Mouse (Mus musculus) left cerebral cortex, adult 18-20 months (tissue): ENCODE data around the gene Sesn3. TPM values are rescaled to one million over a fixed set of nuclear protein-coding genes. Genes with fewer than 3 reads are reported as not detected.
"Not testable (repeated sequence)": the region's sequence is repeated elsewhere in the genome, so short reads cannot be mapped to it uniquely, and the experiment has no call there.

Experiments
- DNase-seq, 2 experiments: peaks; one replicate each; pipeline ENCODE4 v3.0.0; 2021 to 2022; ENCODE audit warnings: low spot score in 2 of 2, mixed read lengths in 1 of 2
- long read RNA-seq, 2 experiments: library from polyadenylated mRNA; stranded (forward); transcript quantifications; one replicate each; pipeline ENCODE4 v2.0.0; 2021
- total RNA-seq, 2 experiments: library from RNA; stranded (reverse); gene quantifications; 2 replicates each; pipeline ENCODE4 v1.2.3; 2021

The Sesn3 gene
- total RNA-seq: 100 to 1,000 TPM; 109 to 141 TPM
- long read RNA-seq, experiment 1, full-length matches to known transcripts: 16 of 29 reads
- long read RNA-seq, experiment 1, partial matches to known transcripts: 1 of 29 reads
- long read RNA-seq, experiment 1, other reads (novel, unspliced or antisense): 12 of 29 reads
- long read RNA-seq, experiment 2, full-length matches to known transcripts: 10 of 24 reads
- long read RNA-seq, experiment 2, partial matches to known transcripts: 0 of 24 reads
- long read RNA-seq, experiment 2, other reads (novel, unspliced or antisense): 14 of 24 reads

DNA sequence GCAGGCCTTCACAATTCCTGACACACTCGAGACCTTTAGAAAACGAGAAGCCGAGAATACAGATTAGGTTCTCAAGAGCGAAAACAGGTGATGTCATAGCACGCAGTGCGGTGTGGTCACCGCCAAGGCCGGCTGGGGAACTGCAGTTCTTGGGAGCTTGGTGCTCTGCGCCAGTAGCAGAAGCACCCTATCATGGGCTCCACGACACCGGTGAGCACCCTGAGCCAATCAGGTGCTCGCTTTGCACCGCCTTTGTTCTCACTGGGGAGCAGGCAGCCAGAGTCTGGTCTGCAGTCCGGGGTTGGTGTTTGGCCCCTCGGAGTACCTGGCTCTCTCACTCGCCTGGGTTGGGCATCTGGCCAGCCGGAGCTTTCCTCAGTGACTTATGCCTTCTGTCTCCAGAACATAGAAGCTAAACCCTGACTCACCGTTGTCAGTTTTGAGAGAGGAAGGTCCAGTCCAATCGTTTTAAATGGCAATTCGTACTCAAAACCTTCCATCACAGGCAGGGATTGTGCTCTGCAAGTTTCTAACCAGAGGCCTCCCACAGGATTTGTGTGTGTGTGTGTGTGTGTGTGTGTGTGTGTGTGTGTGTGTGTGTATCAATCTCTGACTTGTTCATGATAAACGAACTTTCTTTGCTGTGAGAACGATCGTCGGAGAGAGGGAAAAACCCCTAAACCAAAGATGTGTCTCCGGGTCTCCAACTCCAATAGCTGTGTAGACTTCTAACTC lies at the start of gene Sesn3:
Sesn3 (plus strand) TSS at position 82 of the 735 bp plus-strand sequence.
- DNase-seq: peak; percentile 62 to 68

DNA sequence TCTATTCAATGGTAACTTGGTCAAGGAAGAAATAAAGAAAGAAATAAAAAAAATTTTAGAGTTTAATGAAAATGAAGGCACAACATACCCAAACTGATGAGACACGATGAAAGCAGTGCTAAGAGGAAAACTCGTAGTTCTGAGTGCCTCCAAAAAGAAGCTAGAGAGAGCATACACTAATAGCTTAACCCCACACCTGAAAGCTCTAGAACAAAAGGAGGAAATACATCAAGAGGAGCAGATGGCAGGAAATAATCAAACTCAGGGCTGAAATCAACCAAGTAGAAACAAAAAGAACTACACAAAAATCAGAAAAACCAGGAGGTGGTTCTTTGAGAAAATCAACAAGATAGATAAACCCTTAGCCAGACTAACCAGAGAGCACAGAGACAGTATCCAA lies 47.8 kb upstream of the Sesn3 start:
- not testable (repeated sequence) for DNase-seq

DNA sequence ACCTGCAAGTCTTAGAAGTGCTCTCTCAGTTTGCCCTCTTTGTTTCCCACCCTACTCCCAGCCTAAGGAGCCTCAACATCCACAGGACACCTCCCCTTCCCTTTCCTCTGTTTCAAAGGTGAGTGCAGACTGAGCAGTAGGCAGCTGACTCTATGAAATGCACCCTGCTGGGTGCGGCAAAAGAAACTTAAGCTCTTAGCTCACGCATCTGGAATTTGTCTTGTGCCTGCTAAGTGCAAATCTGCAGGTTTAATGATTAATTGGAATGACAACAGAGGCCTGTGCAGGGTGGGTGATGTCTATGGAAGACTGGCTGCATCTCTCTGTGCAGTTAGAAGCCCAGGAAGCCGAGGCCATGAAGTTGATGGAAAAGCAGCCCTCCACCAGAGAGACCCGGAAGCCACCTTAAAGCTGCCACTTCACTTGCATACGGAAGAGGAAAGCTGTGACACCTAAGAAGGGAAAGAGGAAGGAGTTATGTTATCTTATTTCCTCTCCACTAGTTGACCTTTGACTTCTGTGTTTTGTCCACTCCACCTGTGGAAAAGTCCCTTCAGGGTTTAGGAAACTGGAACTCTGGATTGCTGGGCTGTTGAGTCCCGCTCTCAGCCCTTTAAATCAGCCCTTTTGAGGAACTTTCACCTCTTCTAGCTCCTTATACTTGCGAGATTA lies 41.0 kb upstream of the Sesn3 start:
- no peak for DNase-seq

DNA sequence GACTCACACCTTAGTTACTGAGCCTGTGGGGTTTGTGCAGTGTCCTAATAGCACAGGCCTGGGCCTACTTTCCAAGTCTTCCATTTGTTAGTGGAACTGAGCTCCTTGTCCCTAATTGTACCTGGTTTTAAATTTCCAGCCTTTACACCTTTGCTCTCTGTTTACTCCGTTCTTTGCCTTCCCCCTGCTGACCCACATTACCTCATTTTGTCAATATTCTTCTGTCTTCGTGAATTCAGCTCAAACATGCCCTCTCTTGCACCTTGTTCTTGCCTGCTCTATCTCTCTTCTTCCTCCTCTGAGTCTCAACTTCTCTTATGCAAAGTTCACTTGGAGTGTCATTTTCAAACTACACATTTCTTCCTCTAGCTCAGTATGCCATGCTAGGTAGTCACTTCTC lies 39.6 kb upstream of the Sesn3 start:
- DNase-seq: no peak

DNA sequence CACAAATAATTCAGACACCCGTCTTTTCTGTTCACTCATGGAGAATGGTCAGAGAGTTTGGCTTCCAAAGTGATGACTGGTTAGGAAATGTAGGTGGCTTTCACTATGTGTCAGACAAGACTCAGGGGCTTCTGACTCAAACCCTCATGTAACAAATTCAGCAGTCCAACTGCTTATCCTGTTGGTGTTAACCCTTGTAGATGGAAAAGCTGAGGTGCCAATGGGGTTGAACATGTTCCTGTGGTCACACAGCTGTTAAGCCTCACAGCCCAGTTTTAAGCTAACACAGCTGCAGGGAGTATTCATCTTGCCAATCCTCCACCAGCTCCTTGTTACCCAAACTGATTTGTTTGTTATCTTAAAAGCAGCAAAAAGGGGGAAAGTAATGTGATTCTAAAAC lies 33.9 kb upstream of the Sesn3 start:
- DNase-seq: not testable (repeated sequence)

DNA sequence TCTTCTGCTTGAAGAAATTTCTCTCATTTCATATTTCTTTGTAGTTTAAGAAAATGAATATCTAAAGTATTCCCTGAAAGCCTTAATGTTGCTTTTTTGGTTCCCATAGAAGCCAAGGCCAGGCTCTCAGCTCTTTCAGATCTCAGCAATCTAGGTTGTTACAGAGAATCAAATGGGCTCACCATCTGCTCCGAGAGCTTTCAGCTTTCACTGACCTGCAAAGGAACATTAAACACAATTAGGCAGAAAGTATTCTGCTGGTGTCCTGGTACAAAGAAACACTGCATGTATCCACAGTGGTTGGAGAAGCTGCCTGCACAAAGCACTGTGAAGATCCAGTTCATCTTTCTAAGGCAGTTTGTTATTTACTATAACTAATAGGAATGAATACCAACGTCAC lies 32.6 kb upstream of the Sesn3 start:
- DNase-seq: no peak

DNA sequence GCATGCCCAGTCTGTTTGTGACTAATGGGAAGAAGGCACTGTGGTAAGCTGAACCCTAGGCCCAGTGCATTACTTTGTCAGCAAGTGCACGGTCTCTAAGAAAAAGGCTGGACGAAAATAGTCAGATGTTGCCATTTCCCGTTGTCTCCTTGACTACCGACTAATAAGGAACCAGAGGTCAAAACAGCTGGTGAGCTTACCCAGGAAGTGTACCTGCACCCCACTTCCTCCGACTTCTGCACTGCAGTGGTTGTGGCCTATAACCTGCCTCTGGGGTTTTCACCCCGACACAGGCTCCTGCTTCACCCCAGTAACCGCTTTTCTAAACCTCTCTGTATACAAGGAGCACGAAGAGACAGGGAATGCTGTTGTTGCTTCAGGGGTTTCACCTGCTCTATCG lies 30.3 kb upstream of the Sesn3 start:
- no peak for DNase-seq

DNA sequence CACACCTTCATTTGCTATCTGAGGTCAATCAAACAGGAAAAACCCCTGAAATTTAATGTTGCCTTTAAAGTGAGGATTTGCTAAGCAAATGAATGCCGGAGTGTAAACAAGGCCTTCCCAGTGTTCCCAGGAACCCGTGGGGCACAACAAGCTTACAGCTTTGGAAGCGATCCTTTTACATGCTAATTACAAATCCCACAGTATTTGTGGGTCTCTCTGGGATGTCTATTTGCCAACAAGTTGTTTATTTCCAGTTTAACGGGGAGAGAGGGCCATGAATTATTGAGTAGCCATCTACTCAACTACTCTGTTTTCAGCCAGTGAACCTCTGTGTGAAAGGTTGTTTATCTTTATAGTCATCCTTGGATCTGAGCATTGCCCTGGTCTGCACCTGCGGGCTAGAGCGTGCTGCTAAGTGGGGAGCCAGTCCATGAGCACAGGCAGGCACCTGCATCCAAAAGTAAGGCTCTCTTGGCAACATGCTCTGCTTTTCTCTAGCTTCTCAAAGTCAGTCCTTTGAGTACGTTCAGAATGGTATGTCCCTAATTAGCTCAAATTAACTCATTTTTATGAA lies 29.8 kb upstream of the Sesn3 start:
- DNase-seq: no peak

DNA sequence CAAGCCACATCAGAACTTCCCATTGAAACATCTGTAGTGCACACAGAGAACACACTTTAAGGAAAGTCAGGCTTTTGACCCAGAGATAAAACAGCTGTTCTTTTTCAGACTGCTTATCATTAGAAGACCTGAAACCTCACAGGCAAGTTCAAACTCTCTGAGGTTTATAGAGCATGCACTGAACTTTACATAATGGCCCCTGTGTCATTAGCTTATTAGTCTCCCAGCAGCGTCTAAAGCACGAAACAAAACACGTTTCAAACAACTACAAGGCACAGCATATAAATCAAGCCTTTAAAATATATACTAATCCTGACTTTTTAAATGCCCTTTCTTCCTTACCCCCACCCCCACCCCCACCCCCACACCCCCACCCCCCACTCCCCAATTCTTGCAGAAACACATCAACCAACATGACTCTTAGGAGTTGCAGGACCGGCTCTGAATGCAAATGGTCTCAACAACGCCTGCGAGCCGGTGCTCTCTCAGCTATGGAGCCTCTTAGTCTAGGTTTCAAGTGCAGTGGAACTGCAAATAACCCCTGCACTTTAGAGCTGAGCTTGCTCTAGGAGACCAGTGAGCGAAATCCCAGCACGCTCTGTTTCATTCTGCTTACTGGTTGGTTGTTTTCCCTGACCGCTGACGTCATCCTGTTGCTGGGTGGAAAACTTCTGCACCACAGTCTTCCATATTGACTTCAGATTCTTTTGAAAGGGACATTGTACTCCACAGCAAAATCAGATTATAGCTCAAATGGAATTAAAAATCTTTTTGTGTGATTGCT lies 28.7 kb upstream of the Sesn3 start:
- no peak for DNase-seq

DNA sequence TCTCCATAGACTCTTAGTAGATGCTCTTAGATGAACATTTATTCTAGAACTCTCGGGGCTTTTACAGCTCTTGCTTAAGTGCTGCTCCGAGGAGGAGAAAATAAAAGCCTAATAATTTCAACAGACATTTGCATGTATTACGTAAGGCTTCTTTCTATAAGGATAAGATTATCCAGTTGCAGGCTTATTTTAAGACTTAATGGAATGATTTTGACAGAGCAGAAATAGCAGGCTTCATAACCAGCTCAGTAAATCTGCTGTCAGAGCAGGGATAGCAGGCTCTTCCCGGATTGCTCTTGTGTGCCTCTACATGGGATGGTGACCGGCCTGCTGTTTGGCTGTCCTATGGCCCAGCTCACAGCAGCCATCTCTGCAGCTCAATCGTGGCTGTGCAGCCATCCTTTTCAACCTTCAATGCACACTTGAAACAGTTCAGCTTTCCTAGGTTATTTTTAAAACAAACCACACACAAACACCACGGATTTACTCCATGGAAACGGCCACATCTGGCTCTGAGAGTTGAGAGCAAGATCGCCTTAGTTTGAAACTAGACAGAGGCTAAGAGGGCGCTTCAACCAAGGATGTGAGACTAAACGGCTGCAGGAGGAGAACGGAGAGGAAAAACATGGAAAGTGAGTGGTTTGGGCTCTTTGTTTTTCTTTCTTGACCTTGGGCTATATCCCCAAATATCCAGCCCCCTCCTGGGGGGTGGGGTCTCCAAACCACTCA lies 27.2 kb upstream of the Sesn3 start:
- DNase-seq: no peak

DNA sequence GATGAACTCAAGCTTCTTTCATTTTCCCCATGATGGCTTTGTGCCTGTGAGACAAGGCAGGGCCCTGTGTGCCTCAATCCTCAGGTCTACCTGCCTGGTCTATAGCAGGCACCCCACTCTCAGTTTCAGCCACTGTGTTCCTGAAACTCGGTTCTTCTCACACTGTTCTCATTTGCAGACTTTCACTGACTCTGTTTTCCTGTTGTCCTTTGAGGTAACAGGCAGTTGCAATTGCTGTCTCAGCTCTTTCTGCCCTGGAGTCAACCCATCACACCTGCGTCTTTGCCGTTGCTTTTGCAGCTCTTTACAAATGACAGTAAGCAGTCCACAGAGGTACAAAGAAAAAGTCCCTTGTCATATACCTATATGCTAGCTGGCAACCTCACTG lies 26.7 kb upstream of the Sesn3 start:
- no peak for DNase-seq

DNA sequence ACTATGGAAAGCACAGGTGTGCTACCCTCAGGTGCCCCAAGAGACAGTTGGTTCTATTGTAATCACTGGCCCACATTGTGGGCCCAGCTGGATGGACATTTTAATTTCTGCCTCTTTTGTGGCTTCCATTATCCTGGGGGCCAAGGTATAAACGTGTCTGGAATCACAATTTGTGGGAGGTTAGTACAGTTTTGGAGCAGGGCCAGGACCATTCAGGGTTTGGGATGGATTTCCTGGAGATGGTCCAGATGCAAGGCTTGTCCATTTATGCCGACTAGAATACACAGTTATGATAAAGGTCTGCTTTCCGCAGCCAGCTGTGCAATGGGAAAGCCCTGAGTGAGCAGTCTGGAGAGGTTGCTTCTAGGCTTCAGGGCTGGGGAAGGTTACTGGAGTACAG lies 13.7 kb upstream of the Sesn3 start:
- DNase-seq: no peak

DNA sequence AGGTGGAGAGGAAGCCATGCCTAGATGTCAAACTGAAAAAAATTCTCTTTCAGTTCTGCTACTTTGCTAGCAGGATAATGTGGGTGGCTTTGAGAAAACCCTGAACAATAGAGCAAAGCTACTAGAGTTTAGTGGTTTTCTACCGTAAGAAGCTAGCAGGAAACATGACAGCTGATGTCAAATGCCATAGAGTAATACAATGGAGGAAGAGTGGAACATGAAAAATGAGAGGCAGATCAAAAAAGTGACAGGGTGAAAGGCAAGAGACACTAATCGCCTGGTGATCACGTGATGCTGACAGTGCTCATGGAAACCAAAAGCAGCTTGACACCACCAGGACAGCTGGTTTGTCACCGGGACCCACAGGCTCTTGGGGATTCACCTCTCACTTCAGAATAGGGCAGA lies 12.3 kb upstream of the Sesn3 start:
- no peak for DNase-seq

DNA sequence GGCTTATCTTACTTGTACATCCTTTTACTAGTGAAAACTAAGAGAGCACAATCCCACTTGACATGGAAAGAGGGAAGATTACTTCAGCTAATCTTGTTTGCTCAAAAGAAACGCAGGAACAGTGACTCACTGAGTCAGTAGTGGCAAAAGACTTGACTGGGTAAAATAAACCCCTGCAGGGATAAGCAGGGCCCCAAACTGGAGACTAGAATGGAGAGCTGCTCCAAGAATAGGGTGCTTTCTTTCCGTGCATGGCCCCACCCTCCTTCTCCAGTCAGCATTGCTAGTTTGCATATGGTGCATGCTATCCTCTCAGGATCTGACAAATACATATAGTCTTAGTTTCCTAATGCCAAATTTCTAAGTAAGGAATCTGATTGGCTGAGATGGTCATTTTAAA lies 8.4 kb upstream of the Sesn3 start:
- DNase-seq: no peak

DNA sequence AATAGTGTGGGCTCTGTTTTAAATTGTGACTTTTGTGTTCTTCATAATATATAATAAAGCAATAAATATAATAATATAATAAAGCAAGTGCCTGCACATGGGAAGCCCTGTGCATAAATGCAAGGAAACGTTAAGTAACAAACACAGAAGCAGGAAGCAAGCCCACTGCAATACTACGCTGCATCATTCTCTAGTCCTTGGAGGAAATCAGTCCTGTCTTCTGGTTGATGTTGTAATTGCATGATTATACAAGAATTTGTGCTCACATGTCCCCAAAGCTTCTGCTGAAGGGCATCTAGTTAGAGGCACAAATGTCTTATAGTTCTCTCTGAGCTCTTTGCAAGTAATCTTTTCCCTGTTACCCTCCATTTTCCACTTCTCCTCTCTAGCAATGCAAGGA lies 6.3 kb upstream of the Sesn3 start:
- DNase-seq: no peak

DNA sequence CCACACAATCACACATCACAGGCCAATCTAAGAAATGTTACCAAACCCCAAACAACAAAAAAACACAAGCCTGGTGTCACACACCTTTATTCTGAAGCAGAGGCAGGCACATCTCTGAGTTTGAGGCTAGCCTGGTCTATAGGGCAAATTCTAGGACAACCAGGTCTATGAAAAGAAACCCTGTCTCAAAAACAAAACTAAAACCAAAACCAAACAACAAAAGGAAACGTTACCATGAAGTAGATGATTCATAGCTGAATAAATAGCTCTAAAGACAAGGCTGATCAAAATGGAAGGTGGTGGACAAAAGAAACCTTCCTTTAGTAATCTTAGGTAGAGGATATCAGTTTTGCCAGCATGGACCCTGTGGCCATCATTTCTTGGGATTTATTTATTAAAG lies 1.9 kb upstream of the Sesn3 start:
- DNase-seq: no peak

DNA sequence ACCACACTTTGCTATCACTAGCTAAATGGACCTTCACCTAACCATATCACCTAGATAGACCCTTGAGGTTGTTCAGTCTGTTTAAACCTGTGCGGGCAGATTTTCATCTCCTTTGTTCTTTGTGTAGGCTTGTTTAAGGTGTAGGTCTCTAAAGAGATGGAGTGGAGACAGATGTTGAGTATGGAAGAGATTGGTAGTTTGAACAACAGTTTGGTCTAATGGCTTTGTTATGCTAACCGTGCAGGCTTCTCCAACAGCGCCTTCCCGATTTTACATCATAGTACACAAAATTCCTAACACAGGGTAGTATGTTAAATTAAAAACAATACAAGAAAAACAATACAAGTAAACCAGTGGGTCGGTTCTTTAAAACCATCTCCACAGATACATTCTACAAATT lies 281 bp upstream of the Sesn3 start:
- DNase-seq: no peak

DNA sequence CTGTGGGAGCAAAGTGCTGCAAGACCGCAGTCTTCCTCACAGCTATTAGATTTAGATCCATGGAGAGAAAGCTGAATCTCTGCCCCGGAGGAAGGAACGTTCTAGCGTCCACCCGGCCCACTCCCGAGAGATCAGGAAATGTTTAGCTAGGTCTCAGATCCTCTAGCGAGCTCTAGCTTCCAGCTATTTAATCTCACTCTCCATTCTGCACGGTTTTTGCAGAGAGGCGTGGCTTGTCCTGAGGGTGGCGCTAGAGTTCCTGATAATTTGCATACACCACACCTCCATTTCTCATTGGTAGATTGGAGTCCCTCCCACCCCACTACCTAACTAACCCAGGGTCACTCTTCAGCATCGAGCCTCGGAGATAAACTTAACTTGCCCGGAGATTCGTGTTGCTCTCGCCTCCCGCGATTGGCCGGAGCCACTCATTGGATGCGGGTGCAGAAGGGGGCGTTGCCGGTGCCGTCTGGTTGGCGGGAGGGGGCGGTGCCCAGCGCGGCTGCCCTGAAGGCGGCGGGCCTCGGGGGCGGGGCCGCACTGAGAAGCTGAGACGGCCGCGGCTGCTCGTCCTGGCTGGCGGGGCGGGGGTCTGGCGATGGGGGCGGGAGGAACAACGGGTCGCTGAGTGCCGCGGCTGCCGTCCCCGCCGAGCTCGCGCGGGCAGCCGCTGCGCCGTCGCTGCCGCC lies 1.1 kb downstream of the Sesn3 start:
- peak; percentile 96 to 98 for DNase-seq

DNA sequence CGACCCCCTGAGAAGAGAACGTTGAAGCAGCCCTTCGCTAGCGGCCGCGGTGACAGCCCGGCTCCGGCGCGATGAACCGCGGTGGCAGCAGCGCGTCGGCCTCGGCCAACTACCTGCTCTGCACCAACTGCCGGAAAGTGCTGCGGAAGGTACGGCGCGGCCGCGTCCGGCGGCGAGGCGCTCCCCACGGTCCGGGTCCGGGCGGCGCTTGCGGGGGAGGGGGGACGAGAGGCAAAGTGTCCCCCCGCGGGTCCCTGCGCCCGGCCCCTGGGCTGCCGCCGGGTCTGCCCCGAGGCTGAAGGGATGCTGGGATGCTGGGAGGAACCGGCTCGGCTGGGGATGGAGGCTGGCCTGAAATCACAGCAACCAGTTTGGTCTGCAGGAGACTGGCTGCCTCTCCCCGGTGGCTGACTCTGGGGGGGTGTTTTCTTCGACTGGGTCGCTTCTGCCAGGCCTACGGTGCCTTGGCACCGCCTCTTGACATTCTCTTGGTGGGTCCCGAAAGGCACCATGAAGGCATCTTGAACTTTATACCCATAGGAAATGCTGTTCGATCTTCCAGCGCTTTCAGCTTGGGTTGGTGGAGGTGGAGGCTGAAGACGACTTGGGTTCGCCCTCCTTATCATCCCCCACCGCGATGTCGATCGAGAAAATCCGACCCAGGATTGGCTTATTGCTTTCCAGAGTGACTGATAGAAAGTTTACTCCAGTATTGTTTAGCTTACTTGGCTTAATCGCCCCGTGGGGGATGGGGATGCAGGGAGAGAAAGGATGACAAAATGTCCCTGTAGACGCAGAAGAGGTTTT lies 1.8 kb downstream of the Sesn3 start:
- DNase-seq: peak; percentile 34 to 59
